16 mouse cellular contexts compared by ENCODE assay signal in genomic region chr5:32849178-32849577, GRCm38 (mm10). TPM values are rescaled to one million over a fixed set of nuclear protein-coding genes. Genes with fewer than 3 reads are reported as not detected.
"Had no signal": no experiment of that assay in that cellular context is flagged by ENCODE, and none has a peak within 500 bp of the region (broad histone marks: within the 10 kb centered on the region; RNA-seq: fewer than 3 reads in every experiment).

No protein-coding gene starts in this region.

- H3K27ac ChIP-seq: intestine, embryonic 15.5 days; left cerebral cortex, adult 2 months; limb, embryonic 10.5 days; macrophage; midbrain, embryonic 13.5 days; neural tube, embryonic 15.5 days; stomach, postnatal 0 days had no signal

- DNase-seq: kidney, adult 18-20 months; kidney, postnatal 14 days; lung, adult 2 months; thymus, adult 18-20 months; thymus, postnatal 14 days had no signal

- H3K9ac ChIP-seq: intestine, embryonic 15.5 days; midbrain, embryonic 13.5 days; neural tube, embryonic 15.5 days had no signal

- H3K4me2 ChIP-seq: intestine, embryonic 15.5 days; midbrain, embryonic 13.5 days; neural tube, embryonic 15.5 days had no signal

- H3K4me3 ChIP-seq: intestine, embryonic 15.5 days; left cerebral cortex, adult 2 months; limb, embryonic 10.5 days; midbrain, embryonic 13.5 days; myocyte; neural tube, embryonic 15.5 days had no signal

- ATAC-seq: intestine, embryonic 15.5 days; lung, postnatal 0 days; midbrain, embryonic 13.5 days had no signal

- H3K9me3 ChIP-seq: intestine, embryonic 15.5 days; limb, embryonic 10.5 days; midbrain, embryonic 13.5 days; neural tube, embryonic 15.5 days had no signal

- H3K27me3 ChIP-seq: intestine, embryonic 15.5 days; midbrain, embryonic 13.5 days; neural tube, embryonic 15.5 days had no signal

RNA-seq across cellular contexts. Expression of gene Gm20671, which starts 22.3 kb away (rescaled TPM):
- polyA plus RNA-seq: intestine, embryonic 15.5 days; kidney, embryonic 14.5 days; limb, embryonic 10.5 days; lung, postnatal 0 days; macrophage; midbrain, embryonic 13.5 days; myocyte; neural tube, embryonic 11.5 days; neural tube, embryonic 15.5 days; stomach, postnatal 0 days had no signal
